Mouse (Mus musculus) liver, postnatal 0 days (tissue): Measurements from ENCODE around the gene Sugp1.

Experiments
- CTCF ChIP-seq: sonication (generic); IDR thresholded peaks from 2 replicates; pipeline ENCODE4 v1.5.1; 2016; ENCODE audit warnings: antibody characterized with exemption, low read depth
- EP300 ChIP-seq: IDR thresholded peaks from 2 replicates; pipeline ENCODE4 v1.6.1; 2016; ENCODE audit warnings: antibody characterized with exemption, low read depth, mild to moderate bottlenecking

DNA sequence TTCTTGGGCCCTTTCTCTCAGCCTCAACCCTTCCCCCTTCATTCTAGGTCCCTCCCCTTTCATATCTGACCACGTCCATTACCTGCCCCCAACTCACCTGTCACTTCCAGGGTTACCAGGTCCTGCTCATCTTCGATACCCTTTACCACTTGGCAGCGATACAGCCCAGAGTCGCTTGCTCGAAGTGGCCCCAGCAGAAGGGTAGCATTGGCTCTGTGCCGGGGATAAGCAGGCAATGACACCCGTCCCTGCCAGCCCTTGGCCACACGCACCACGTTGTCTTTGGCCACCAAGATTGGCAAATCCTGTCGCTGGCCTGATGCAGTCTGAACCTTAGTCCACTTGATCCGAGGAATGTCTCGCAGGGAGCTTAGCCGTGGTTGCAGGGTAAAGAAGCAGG is 72.3 kb downstream of the Sugp1 start:
- TF ChIP-seq CTCF = no peak
- TF ChIP-seq EP300 = no peak
